Mouse (Mus musculus): Measurements from ENCODE around the gene Fam20a.
A peak's percentile ranks its signal among the peaks of the same experiment; 100 is the strongest.

The Fam20a gene

GRCm38 (mm10) chr11:109651566-109652024, 70.5 kb downstream of the Fam20a start:
- peak; percentile 42 to 49 for DNase-seq

- DNase-seq: peak; percentile 89 to 93
Measured at GRCm38 (mm10) chr11:109650788-109651565, 71.1 kb downstream of the Fam20a start.

GRCm38 (mm10) chr11:109649975-109650701, 71.9 kb downstream of the Fam20a start:
- DNase-seq: peak; percentile 69 to 76

- DNase-seq: no peak
Measured at GRCm38 (mm10) chr11:109649206-109649605, 72.9 kb downstream of the Fam20a start, which contains the start of gene Prkar1a. Gene Prkar1a, plus strand, starts transcription at chr11:109649405.

GRCm38 (mm10) chr11:109648510-109648909, 73.6 kb downstream of the Fam20a start:
- DNase-seq: no peak

GRCm38 (mm10) chr11:109641498-109642222, 80.4 kb downstream of the Fam20a start:
- peak; percentile 63 to 85 for DNase-seq

GRCm38 (mm10) chr11:109635871-109636395, 86.1 kb downstream of the Fam20a start:
- DNase-seq: peak; percentile 38 to 39

GRCm38 (mm10) chr11:109634928-109635327, 87.2 kb downstream of the Fam20a start:
- DNase-seq: no peak

- DNase-seq: no peak
Measured at GRCm38 (mm10) chr11:109629021-109629521, 93.0 kb downstream of the Fam20a start.

- DNase-seq: no peak
Measured at GRCm38 (mm10) chr11:109628099-109628498, 94.0 kb downstream of the Fam20a start.

- no peak for DNase-seq
Measured at GRCm38 (mm10) chr11:109627648-109628047, 94.4 kb downstream of the Fam20a start.

- no peak for DNase-seq
Measured at GRCm38 (mm10) chr11:109623238-109623637, 98.8 kb downstream of the Fam20a start.

GRCm38 (mm10) chr11:109622518-109623037, 99.5 kb downstream of the Fam20a start:
- DNase-seq: peak; percentile 26 to 28

GRCm38 (mm10) chr11:109621183-109621582, 100.9 kb downstream of the Fam20a start:
- DNase-seq: peak in 1 of 2 experiments; percentile 56

GRCm38 (mm10) chr11:109620356-109620755, 101.7 kb downstream of the Fam20a start:
- no peak for DNase-seq

Measured in kidney, adult 8-10 months (tissue).